Mouse (Mus musculus): Measurements from ENCODE around the gene Psph. TPM values are rescaled to one million over a fixed set of nuclear protein-coding genes. Genes with fewer than 3 reads are reported as not detected.

The Psph gene
- polyA plus RNA-seq, 1 experiment: 7.9 TPM

- H3K4me3 ChIP-seq (ENCODE audit: insufficient read depth, low read length): no peak overlapping the region
- H3K27ac ChIP-seq (ENCODE audit: insufficient read depth, low read depth, low read length): no peak overlapping the region
- peaks cover 4% of the 10 kb centered on the region for H3K4me1 ChIP-seq (ENCODE audit: control insufficient read depth, insufficient read depth, low read length)
- no peak for TF ChIP-seq POLR2A (IDR thresholded peaks at IDR 0.05; ENCODE audit: borderline replicate concordance, low read depth, low read length)
- TF ChIP-seq CTCF (IDR thresholded peaks at IDR 0.05; ENCODE audit: low read depth, low read length): no peak
These were observed 70.2 kb downstream of the Psph start for GRCm38 (mm10) chr5:129717016-129717415.

Other genes starting within 250 kb of the Psph start
- 0.08 and 0.20 TPM in 2 replicates for gene Mmp17, start 203.3 kb downstream of the Psph start, polyA plus RNA-seq (2012; ENCODE audit: insufficient read depth, insufficient read length, missing spikeins)
- 2.4 TPM in 2 replicates for gene Zfp11, start 117.3 kb downstream of the Psph start, polyA plus RNA-seq (2012; ENCODE audit: insufficient read depth, insufficient read length, missing spikeins)
- gene Sept14, start 78.9 kb downstream of the Psph start, polyA plus RNA-seq (2012; ENCODE audit: insufficient read depth, insufficient read length, missing spikeins): not detected in 2 replicates
- gene Mrps17, start 72.0 kb downstream of the Psph start, polyA plus RNA-seq (2012; ENCODE audit: insufficient read depth, insufficient read length, missing spikeins): 72.2 and 75.6 TPM in 2 replicates
- gene Nipsnap2, start 62.4 kb downstream of the Psph start, polyA plus RNA-seq (2012; ENCODE audit: insufficient read depth, insufficient read length, missing spikeins): 42.7 and 46.1 TPM in 2 replicates
- 15.4 and 20.5 TPM in 2 replicates for gene Sumf2, start 59.5 kb upstream of the Psph start, polyA plus RNA-seq (2012; ENCODE audit: insufficient read depth, insufficient read length, missing spikeins)
- gene Chchd2, start 100.0 kb upstream of the Psph start, polyA plus RNA-seq (2012; ENCODE audit: insufficient read depth, insufficient read length, missing spikeins): 253 and 308 TPM in 2 replicates
- gene Zbed5, start 108.3 kb upstream of the Psph start, polyA plus RNA-seq (2012; ENCODE audit: insufficient read depth, insufficient read length, missing spikeins): 0.95 TPM in 1 of 2 replicates, not detected in the other
- 0.29 and 0.51 TPM in 2 replicates for gene Phkg1, start 111.1 kb upstream of the Psph start, polyA plus RNA-seq (2012; ENCODE audit: insufficient read depth, insufficient read length, missing spikeins)
- gene Nupr1l, start 121.1 kb upstream of the Psph start, polyA plus RNA-seq (2012; ENCODE audit: insufficient read depth, insufficient read length, missing spikeins): 2.9 and 4.5 TPM in 2 replicates
- 16.5 and 17.7 TPM in 2 replicates for gene Vkorc1l1, start 154.5 kb upstream of the Psph start, polyA plus RNA-seq (2012; ENCODE audit: insufficient read depth, insufficient read length, missing spikeins)
- 340 and 349 TPM in 2 replicates for gene Gusb, start 215.6 kb upstream of the Psph start, polyA plus RNA-seq (2012; ENCODE audit: insufficient read depth, insufficient read length, missing spikeins)
- 72.7 and 80.7 TPM in 2 replicates for gene Asl, start 241.8 kb upstream of the Psph start, polyA plus RNA-seq (2012; ENCODE audit: insufficient read depth, insufficient read length, missing spikeins)
- gene Crcp, start 241.8 kb upstream of the Psph start, polyA plus RNA-seq (2012; ENCODE audit: insufficient read depth, insufficient read length, missing spikeins): 30.1 and 31.5 TPM in 2 replicates